Mouse (Mus musculus): ENCODE measurements at regions not wholly inside any gene's neighbourhood (a gene's known extent, or its start where the extent isn't known, plus 50 kb on each side); places are given as distances from the start of the nearest gene placed in this dataset.

DNA sequence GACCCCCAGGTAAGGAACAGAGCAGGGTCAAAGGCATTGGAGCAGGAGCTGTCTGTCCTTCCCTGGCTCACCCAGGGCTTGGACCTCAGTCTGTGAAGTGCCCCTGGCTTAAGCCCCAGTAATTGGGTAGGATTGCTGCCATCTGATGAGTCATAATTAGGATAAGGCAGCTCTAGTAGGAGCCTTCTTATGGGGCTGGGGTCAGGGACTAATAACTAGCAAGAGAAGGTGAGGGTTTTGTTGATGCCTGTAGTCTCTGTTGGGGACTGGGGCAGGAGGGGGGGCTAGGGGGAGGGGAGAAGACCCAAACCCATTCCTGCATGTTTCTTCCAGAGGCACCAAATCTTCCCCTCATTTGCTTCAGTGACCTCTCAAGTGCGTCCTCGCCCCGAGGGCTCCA, 172.4 kb upstream of the Mki67 start:
- DNase-seq (ENCODE audit: low spot score), result no peak

GRCm38 (mm10) chr7:135889016-135889726, 173.0 kb upstream of the Mki67 start:
- no peak for DNase-seq (ENCODE audit: low spot score)

DNA sequence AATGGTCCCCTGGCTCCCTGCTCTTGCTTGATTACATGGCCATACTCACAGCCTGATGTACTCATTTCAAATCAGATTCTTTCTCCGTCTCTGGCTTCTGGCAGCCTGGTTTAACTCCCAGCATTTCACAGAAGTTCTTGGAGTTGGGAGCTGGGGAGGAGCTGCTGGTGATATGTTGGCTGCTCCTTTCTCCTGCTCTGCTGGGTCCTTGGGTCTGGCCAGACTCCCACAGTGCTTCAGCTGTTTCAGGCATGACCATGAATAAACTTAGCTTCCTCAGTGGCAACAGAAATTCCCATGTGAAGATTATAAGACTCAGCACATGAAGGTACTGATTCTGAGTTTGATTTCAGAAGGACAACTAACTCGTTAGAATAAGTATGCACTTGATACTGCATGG, 182.7 kb upstream of the Mki67 start:
- DNase-seq (ENCODE audit: low spot score), result no peak

DNA sequence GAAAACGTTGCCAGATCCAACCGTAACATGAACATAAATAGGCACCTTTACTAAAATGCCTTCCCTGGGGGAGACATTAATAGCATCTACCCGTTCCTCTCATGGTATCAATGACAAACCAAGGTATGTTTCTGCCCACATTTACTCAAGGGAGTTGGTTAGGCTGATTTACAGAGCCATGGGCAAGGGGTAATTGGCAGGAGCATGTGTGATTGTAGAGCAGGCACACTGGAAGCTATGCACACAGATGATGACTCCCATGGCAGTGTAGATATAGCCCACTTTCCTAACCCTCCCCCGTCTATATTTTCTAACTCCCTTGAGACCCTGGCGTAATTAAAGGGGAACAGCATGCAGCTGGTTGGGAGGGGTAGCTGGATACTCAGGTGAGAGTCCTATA, 183.6 kb upstream of the Mki67 start:
- no peak for DNase-seq (ENCODE audit: low spot score)

GRCm38 (mm10) chr7:135900861-135901321, 184.7 kb upstream of the Mki67 start:
- DNase-seq (ENCODE audit: low spot score), result no peak

DNA sequence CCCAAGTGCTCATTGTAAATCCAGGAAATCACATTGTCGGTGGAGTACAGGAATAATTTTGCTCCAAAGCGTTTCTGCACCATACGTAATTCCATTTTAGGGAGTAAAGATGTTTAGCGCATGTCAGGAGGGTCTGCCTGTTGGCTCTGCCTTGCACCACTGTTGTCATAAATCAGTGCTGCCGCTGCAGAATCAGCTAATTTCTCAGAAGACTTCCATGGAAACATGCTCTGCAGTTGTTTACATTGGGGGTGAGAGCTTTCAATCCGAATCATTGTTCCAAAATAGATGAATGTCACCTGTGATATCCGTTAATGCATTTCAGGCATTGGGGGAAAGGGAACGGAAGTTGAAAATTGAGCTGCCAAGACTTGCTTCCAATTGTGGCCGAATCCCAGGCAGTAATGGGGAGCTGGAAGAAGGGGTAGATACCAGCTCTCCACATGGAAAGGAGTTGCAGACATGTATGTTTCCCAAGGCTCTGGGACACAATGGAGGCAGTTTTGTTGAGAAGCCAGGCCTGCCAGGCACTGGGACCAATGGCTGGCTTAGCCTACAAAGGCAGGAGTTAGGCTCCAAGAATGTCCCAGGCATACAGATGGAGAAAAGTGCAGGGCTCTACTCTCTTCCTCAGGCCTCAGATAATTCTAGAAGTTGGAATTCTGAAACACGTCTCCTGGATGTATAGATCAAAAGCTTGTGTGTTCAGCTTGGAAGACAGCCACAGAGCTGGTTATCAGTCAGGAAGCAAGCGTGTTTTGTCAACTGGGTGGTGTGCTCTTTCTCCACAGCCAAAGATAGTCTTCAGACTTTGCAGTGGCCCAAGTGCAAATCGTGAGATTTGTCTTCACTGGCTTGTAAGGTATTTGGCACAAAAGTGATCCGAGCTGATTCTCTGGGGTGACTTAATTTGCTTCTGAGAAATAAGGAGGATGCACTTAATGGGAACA, 186.2 kb upstream of the Mki67 start:
- no peak for DNase-seq (ENCODE audit: low spot score)

- DNase-seq (ENCODE audit: low spot score), result no peak
Observed at GRCm38 (mm10) chr7:135911376-135911775, 195.2 kb upstream of the Mki67 start.

- DNase-seq (ENCODE audit: low spot score), result no peak
Observed at GRCm38 (mm10) chr7:135913923-135914634, 197.9 kb upstream of the Mki67 start.

- no peak for DNase-seq (ENCODE audit: low spot score)
Observed at GRCm38 (mm10) chr7:135923876-135924275, 207.7 kb upstream of the Mki67 start.

- DNase-seq (ENCODE audit: low spot score), result no peak
Observed at GRCm38 (mm10) chr7:135924641-135925040, 208.5 kb upstream of the Mki67 start.

DNA sequence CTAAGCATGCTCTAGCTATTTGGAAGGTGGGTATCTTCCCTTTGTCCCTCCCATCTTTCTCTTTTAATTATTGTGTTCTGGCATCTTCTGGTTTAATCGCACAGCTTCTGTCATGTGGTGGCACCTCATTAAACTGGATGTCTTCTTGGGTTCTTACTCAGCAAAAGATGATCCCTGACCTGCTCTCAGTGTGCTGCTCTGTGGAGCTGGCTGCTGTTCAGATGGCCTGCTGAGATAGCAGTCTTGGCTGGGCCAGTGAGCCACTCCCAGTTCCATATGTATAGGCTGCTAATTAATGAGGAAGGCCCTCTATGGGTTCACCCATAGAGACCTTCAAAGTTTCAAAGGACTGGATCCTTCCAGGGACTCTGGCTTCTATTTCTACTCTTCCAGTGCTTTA, 213.9 kb upstream of the Mki67 start:
- DNase-seq (ENCODE audit: low spot score), result no peak

DNA sequence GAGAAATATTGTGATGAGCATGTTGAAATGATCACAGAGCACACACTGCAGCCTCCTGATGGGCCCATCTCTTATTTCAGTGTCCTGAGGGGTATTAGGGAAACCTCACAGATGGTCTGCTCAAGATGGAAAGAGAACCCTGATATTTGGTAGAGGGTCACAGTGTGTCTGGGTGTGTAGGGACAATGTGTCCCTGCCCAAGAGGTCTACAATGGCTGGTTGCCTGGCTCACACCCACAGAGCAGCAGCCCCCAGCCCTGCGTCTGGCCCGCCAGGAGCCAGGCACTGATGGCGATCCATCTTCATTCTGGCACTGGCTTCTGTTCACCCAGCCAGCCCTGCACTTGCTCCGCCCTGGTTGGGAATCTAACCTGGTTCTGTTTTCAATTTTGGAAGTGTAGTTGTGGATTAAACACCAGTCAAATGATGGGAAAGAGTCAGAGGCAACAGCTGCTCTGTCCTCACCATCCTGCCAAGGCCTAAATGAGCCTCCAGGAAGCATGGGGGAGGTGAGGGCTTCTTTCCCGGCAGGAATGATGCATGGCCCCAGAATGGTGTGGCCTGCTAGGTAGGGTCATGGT, 216.5 kb upstream of the Mki67 start:
- no peak for DNase-seq (ENCODE audit: low spot score)

DNA sequence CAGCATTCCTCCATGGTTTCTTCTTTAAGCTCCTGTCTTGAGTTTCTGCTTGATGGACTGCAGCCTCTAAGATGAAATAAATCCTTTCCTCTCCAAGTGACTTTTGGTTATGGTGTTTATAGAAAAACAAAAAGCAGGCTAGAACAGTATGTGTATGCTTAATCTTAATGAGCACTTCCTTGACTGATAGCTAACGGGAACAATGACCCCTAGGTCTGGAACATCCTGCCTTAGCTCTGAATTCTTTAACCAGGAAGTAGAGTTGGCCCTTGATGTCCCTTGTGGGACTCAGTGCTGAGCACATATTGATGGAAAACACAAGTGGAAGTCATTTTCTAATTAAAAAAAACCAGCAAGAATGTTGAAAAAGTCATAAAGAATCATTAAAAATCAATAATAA, 219.0 kb upstream of the Mki67 start:
- no peak for DNase-seq (ENCODE audit: low spot score)

- no peak for DNase-seq (ENCODE audit: low spot score)
Observed at GRCm38 (mm10) chr7:135937465-135937864, 221.3 kb upstream of the Mki67 start.

DNA sequence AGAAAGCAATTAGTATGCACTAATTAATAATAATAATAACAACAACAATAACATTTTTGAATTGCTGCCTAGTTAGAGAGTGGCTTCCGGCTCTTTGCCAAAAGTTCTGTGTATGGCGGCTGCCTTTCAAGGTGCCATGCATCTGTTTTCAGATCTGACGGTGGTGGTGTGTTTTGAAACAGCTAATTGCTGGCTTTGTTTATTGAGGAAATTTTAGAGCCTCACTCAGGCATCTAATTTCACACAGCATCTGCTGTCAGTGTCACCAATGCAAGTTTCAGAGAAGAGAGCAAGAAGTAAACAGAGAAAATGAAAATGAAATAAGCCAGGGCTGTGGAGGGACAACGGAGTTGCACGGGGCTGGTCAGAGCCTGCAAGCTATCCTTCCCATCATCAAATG, 223.2 kb upstream of the Mki67 start:
- no peak for DNase-seq (ENCODE audit: low spot score)

GRCm38 (mm10) chr7:135942826-135943225, 226.7 kb upstream of the Mki67 start:
- DNase-seq (ENCODE audit: low spot score), result no peak

DNA sequence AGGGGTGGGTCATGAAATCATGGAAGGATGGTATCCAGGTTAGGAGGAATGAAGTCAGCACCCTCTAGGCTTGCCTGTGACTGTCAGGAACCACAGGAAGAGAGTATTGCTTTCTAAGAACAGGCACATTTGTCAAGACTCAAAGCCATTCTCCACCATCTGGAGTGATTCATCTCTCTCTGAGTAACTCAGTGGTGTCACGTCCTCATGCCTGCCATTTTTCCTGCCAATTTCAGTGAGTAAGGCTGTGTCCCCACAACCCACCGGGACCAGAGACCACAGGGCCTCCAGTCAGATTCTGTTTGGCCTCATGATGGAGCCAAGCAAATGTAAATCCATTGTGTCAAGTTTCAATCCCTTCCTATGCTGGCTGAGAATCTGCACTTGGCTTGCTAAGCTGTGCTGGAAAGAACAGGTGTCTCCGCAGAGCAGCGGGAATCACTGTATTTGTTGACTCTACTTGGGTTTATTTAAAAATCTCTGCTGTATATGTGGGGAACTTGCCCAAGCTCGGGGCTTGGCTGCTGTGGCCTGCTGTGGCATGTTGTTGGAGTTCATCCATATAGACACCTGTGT, 230.0 kb upstream of the Mki67 start:
- DNase-seq (ENCODE audit: low spot score), result no peak

- no peak for DNase-seq (ENCODE audit: low spot score)
Observed at GRCm38 (mm10) chr7:135961026-135961425, 244.9 kb upstream of the Mki67 start.

- DNase-seq (ENCODE audit: low spot score), result no peak
Observed at GRCm38 (mm10) chr7:135965528-135965927, 249.4 kb upstream of the Mki67 start.

DNA sequence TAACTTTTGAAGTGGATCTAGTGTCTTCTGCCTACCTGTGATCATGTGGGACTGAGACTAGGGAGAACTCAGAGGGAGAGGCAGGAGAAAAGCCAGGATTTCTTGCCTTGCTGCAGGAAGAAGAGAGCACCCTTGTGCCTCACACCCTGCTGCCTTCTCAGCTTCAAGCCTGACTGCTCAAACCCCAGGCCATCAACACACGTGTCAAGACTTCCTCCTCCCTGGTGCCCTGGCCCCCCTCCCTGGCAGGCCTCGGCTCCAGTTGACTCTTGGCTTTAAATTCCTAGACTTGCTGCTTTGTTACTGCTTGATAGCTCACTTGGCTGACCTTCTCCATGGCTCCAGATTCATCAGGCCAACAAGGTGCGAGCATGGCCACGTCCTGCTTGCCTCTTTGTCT, 250.1 kb upstream of the Mki67 start:
- DNase-seq (ENCODE audit: low spot score), result no peak

GRCm38 (mm10) chr7:135968638-135969037, 252.5 kb upstream of the Mki67 start:
- no peak for DNase-seq (ENCODE audit: low spot score)

DNA sequence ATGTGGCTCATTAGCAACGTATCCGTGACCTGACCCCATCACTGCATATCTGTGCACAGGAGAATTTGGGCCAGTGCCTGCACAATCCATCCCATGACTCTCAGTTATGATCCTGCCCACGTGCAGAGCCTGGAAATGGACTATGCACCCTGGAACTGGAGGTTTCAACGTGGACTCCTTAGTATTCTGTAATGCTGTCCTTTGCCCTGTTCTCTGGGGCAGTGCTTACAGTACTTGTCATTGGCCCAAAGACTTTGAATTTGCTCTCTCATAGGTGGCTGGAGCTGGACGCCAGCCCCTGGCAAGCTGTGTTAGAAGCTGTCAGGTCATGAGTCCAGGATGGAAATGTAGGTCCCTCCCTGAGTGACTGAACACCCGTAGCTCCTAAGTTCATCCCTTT, 269.9 kb upstream of the Mki67 start:
- DNase-seq (ENCODE audit: low spot score), result no peak
